Mouse (Mus musculus) hindbrain, embryonic 10.5 days (tissue): ENCODE data around the gene Atp6v0a2. TPM values are rescaled to one million over a fixed set of nuclear protein-coding genes. Genes with fewer than 3 reads are reported as not detected.
A peak's percentile ranks its signal among the peaks of the same experiment; 100 is the strongest.
"Not testable (repeated sequence)": the region's sequence is repeated elsewhere in the genome, so short reads cannot be mapped to it uniquely, and the experiment has no call there.

Experiments
- DNase-seq: peaks from one replicate; pipeline ENCODE4 v3.0.0-alpha.2; 2017; ENCODE audit warnings: low spot score
- H3K27ac ChIP-seq: fragments of 300-500 bp; sonication (generic); 2 replicates; pipeline ENCODE4 v1.5.1; 2016; ENCODE audit warnings: mild to moderate bottlenecking, moderate library complexity
- H3K27me3 ChIP-seq: fragments of 300-500 bp; sonication (generic); 2 replicates; pipeline ENCODE4 v1.6.1; 2016; ENCODE audit warnings: mild to moderate bottlenecking; ENCODE audit not compliant: poor library complexity, insufficient read depth, severe bottlenecking
- H3K36me3 ChIP-seq: fragments of 300-500 bp; sonication (generic); 2 replicates; pipeline ENCODE4 v1.6.1; 2016; ENCODE audit warnings: mild to moderate bottlenecking, moderate library complexity
- H3K4me1 ChIP-seq: fragments of 300-500 bp; sonication (generic); replicated peaks from 2 replicates; pipeline ENCODE4 v1.6.1; 2016; ENCODE audit warnings: mild to moderate bottlenecking
- H3K4me3 ChIP-seq: fragments of 300-500 bp; sonication (generic); 2 replicates; pipeline ENCODE4 v1.5.1; 2016; ENCODE audit warnings: mild to moderate bottlenecking, moderate library complexity
- H3K9me3 ChIP-seq: fragments of 300-500 bp; sonication (generic); 2 replicates; pipeline ENCODE4 v1.6.1; 2016; ENCODE audit warnings: mild to moderate bottlenecking, moderate library complexity
- WGBS: fragments of 180-500 bp; shearing (Covaris S2); methylation state at CpG from one replicate; pipeline ENCODE4 v1.1.7; 2016; 5-methylcytosine and 5-hydroxymethylcytosine counted together
- polyA plus RNA-seq: library from polyadenylated mRNA; unstranded; fragments of >200 nt; fragmentation: Nextera tagmentation; extraction: Ambion mirVana; gene quantifications from 2 replicates; pipeline ENCODE4 v1.2.1, GENCODE M21; 2016

The Atp6v0a2 gene
- polyA plus RNA-seq, 1 experiment from 2014 or later: 46.7 TPM

DNA sequence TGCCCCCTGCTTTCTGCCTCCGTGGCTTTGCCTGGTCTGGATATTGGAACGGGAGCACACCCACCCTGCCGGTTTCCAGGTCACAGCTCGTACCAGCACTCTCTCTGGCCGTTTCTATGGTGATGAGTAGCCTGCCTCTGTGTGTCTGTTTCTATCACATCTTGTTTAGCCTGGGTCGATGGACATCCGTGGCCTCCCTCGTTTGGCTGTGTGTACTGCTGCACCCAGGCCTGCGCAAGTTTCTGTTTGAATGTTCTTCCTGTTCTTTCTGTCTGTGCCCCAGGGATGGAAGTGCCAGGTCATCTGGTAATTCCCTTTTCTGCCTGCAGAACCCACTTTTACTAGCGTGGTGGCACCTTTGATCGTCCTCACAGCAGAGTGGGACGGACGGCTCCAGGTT, 7.0 kb upstream of the Atp6v0a2 start:
- Histone ChIP-seq H3K27ac (no peak overlapping the region), H3K4me1 (no peaks in the 10 kb centered on the region), H3K27me3 (no peaks in the 10 kb centered on the region), H3K36me3 (peaks cover 59% of the 10 kb centered on the region), H3K4me3 (no peak overlapping the region), H3K9me3 (no peaks in the 10 kb centered on the region)
- 76% methylated on average over 13 of the region's 13 CpGs for WGBS
- DNase-seq: no peak

DNA sequence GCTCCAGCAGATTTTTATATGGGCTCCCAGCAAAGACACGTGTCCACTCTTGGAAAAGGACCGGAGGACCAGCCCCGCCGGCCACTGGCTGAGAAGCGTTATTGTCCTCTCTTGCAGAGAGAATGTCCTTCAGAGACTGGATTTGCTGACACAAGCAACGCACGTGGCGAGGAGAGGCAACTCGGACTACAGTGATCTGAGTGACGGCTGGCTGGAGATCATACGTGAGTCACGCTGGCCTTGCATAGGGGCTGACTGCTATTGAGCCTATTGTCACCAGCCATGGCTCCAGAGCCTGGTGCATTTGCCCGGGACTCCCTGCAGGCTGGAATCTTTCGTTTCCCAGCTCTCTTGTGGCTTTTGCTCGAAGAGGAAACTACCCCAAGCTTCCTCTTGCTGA, 5.5 kb upstream of the Atp6v0a2 start:
- Histone ChIP-seq H3K27me3 (no peaks in the 10 kb centered on the region), H3K4me1 (peaks cover under 1% of the 10 kb centered on the region; the same call in 1 of the 2 replicates), H3K9me3 (no peaks in the 10 kb centered on the region), H3K4me3 (no peak overlapping the region), H3K36me3 (peaks cover 56% of the 10 kb centered on the region), H3K27ac (no peak overlapping the region)
- DNase-seq: no peak
- WGBS: 87% methylated on average over 15 of the region's 15 CpGs

DNA sequence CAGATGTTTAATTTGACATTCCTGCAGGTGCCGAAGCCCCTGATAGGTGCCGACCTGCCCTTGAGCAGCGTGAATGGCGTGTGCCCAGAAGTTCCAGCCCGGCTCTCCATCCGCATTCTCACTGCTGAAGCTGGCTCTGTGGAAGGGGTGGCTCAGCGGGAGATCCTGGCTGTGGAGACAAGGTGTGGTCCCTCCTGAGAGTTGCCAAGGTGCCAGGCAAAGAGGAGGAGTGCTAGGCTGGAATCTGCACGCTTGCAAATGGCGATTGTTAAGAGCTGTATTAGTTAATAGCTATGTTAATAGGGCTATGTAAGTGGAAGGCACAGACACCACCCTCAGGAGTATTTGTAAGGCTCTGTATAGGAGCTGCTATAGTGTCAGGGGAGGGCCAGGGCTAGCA, 4.1 kb upstream of the Atp6v0a2 start:
- no peak overlapping the region for H3K4me3 ChIP-seq
- no peak for DNase-seq
- H3K4me1 ChIP-seq: peaks cover 9% of the 10 kb centered on the region
- H3K9me3 ChIP-seq: no peaks in the 10 kb centered on the region
- H3K27me3 ChIP-seq: no peaks in the 10 kb centered on the region
- peaks cover 42% of the 10 kb centered on the region for H3K36me3 ChIP-seq
- no peak overlapping the region for H3K27ac ChIP-seq
- 95% methylated on average over 9 of the region's 9 CpGs for WGBS

DNA sequence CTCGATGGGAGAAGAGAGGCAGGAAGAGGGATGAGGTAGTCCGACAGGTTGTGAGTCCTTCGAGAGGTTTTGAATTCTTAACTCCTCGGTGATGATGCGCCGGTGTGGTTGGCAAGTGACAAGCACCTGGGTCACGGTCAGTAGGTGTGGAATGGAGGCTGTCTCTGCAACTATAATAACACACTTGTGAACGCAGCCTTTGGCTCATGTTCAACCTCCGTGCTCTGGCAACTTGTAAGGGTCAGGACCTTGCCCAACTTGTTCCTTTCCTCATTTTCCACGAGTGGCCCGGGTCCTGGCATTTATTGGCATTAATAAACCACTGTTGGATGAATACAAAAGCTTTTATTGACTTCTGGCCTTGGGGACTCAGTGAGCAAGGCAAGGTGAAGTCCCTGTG, 1.3 kb downstream of the Atp6v0a2 start:
- H3K27ac ChIP-seq: peak overlapping the region; percentile 87

DNA sequence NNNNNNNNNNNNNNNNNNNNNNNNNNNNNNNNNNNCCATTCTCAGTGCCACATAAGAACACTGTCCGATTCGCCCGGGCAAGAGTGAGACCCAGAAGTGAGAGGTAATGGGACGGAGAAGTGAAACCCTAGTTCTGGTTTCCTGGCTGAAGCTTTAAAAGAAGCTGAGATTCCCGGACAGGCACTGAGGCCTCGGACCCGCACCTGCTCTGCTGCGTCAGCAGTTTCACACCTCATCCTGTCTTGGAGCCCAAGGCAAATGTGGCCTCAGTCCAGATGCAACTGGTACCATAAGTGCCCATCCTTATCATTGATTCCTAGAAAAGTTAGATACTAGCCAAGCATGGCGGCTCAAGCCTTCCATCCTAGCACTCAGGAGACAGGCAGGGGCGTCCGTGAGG, 3.3 kb downstream of the Atp6v0a2 start:
- no peaks in the 10 kb centered on the region for H3K9me3 ChIP-seq
- 92% methylated on average over 11 of the region's 11 CpGs for WGBS
- peaks cover 49% of the 10 kb centered on the region for H3K36me3 ChIP-seq
- no peak for DNase-seq
- H3K27me3 ChIP-seq: no peaks in the 10 kb centered on the region
- H3K27ac ChIP-seq: no peak overlapping the region
- H3K4me3 ChIP-seq: no peak overlapping the region
- H3K4me1 ChIP-seq: peaks cover 22% of the 10 kb centered on the region

More for the DNA sequence above, 1.3 kb downstream of the Atp6v0a2 start:
- no peaks in the 10 kb centered on the region for H3K9me3 ChIP-seq
- peaks cover 22% of the 10 kb centered on the region for H3K4me1 ChIP-seq
- 34% methylated on average over 11 of the region's 11 CpGs for WGBS
- H3K36me3 ChIP-seq: peaks cover 43% of the 10 kb centered on the region
- H3K4me3 ChIP-seq: peak overlapping the region; percentile 100
- H3K27me3 ChIP-seq: no peaks in the 10 kb centered on the region
- DNase-seq: no peak

DNA sequence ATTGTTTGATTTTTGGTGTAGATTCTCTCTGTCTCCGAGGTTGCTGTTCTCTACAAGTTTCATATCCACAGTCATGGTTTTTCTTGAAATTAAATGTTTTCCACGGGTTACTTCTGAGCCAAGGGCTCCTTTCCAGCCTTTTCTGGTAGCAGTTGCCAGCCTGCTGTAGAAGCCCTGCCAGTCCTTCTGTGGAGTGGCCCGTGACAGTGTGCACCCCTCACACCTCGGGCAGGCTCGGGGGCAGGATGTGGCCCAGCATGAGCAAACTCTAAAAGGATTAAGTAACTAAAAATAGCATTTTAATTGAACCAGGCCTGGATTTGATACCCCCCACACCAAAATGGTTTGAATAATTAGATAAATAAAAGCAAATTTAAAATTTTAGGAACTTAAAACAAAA, 4.1 kb downstream of the Atp6v0a2 start:
- Histone ChIP-seq H3K4me1 (peaks cover 22% of the 10 kb centered on the region), H3K9me3 (no peaks in the 10 kb centered on the region), H3K4me3 (no peak overlapping the region), H3K36me3 (peaks cover 51% of the 10 kb centered on the region), H3K27me3 (no peaks in the 10 kb centered on the region), H3K27ac (no peak overlapping the region)
- 81% methylated on average over 5 of the region's 5 CpGs for WGBS
- DNase-seq: no peak

DNA sequence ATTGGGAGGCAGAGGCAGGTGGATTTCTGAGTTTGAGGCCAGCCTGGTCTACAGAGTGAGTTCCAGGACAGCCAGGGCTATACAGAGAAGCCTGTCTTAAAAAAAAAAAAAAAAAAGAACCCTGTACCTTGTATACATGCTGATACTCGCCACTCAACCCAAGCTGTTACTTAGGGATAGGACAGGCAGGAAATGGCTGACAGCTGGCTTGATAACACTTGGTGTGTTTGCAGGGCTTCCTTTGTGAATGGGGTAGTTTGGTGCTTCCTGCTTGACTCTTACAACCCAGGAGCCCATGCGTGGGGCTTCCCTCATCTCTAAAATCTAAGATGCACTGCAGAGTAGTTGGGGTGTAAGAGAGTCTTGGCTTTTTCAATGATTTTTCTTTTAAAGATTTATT, 5.0 kb downstream of the Atp6v0a2 start:
- DNase-seq: no peak
- H3K27ac ChIP-seq: no peak overlapping the region
- H3K4me3 ChIP-seq: no peak overlapping the region
- WGBS: 88% methylated on average over 2 of the region's 2 CpGs
- no peaks in the 10 kb centered on the region for H3K9me3 ChIP-seq
- H3K4me1 ChIP-seq: peaks cover 16% of the 10 kb centered on the region
- peaks cover 60% of the 10 kb centered on the region for H3K36me3 ChIP-seq
- H3K27me3 ChIP-seq: no peaks in the 10 kb centered on the region

DNA sequence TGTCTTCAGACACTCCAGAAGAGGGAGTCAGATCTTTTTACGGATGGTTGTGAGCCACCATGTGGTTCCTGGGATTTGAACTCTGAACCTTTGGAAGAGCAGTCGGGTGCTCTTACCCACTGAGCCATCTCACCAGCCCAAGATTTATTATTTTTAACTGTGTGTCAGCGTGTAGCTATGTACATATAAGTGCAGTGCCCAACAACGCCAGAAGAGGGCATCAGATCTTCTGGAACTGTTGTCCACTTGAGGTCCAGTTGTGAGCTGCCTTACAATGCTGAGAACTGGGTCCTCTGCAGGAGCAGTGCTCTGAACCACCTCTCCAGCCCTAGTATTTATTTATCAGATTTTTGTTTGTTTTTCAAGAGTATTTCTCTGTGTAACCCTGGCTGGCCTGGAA, 6.7 kb downstream of the Atp6v0a2 start:
- H3K36me3 ChIP-seq: peaks cover 76% of the 10 kb centered on the region
- 86% methylated on average over 4 of the region's 4 CpGs for WGBS
- H3K27ac ChIP-seq, H3K4me3 ChIP-seq, H3K4me1 ChIP-seq, H3K9me3 ChIP-seq, H3K27me3 ChIP-seq: not testable (repeated sequence)
- DNase-seq: peak; percentile 31

DNA sequence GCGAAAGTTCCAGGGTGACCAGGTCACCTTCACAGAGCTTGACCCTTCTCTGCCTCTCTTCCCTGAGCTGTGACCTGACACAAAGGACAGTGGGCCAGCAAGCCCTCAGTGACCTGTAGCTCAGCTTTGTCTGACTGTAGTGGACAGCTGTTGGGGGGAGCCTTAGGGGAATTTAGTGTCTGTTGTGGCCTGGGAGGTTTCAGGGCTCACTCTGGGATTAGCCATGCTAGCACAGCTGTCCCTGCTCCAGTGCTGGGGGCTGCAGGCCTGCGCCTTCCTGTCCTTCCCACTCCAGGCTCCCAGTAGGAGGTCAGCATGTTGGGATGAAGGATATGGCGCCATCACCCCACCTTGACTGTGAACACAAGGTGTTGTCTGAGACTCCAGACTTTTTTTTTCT, 7.8 kb downstream of the Atp6v0a2 start:
- no peak for DNase-seq
- no peaks in the 10 kb centered on the region for H3K27me3 ChIP-seq
- no peaks in the 10 kb centered on the region for H3K4me1 ChIP-seq
- peaks cover 82% of the 10 kb centered on the region for H3K36me3 ChIP-seq
- no peaks in the 10 kb centered on the region for H3K9me3 ChIP-seq
- H3K27ac ChIP-seq: no peak overlapping the region
- H3K4me3 ChIP-seq: no peak overlapping the region
- 93% methylated on average over 3 of the region's 3 CpGs for WGBS

DNA sequence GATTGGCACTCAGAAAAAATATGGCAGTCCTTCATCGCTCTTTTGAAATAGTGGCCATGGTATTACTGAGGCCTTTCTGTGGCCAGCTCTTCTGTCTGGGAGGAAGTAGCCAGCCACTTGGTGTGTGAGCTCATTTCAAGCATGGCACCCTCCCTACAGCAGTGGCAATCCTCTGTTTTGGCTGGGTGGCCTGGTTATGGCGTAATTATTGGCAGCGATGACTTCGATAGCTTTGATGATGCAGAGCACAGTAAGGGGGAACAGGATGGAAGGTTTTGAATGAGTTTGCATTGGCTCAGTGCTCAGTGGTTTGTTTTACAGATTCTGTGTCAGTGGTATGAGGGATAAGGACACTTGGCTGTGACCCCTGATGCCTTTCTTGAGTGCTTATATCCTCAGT, 8.3 kb downstream of the Atp6v0a2 start:
- no peak for DNase-seq
- Histone ChIP-seq H3K27me3 (no peaks in the 10 kb centered on the region), H3K27ac (no peak overlapping the region), H3K9me3 (no peaks in the 10 kb centered on the region), H3K4me3 (no peak overlapping the region), H3K36me3 (peaks cover 88% of the 10 kb centered on the region), H3K4me1 (no peaks in the 10 kb centered on the region)
- WGBS: 97% methylated on average over 4 of the region's 4 CpGs

DNA sequence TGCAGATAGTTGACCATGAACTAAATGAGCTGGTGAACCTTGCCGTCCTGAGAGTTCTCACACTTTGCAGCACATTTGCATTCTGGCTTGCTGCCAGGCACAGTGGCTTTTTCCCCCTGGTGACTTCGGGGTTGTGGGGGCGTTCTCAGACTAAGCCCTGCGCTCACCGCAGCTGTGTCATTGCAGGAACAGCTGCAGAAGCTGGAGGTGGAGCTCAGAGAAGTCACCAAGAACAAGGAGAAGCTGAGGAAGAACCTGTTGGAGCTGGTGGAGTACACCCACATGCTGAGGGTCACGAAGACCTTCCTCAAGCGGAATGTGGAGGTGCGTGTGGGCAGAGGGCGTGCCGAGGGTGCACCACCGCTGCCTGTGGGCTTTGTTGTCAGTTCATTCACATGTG, 8.9 kb downstream of the Atp6v0a2 start:
- 96% methylated on average over 11 of the region's 11 CpGs for WGBS
- no peak for DNase-seq
- no peak overlapping the region for H3K4me3 ChIP-seq
- H3K4me1 ChIP-seq: no peaks in the 10 kb centered on the region
- no peak overlapping the region for H3K27ac ChIP-seq
- peaks cover 94% of the 10 kb centered on the region for H3K36me3 ChIP-seq
- no peaks in the 10 kb centered on the region for H3K27me3 ChIP-seq
- no peaks in the 10 kb centered on the region for H3K9me3 ChIP-seq

DNA sequence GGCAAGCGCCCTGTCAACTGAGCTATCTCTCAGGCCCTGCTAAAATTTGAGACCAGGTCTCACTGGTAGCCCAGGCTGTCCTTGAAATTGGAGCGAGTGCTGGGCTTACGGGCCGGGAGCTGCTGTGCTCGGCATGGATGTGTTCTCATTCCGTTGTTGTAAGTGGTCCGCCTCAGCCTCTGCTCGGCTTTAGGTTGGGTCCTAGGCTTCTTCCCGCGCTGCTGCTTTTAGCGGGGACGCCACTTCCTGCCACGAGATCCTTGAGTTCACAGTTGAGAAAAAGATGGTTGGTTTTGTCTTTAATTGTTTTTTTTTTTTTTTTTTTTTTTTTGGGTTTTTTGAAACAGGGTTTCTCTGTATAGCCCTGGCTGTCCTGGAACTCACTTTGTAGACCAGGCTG, 9.5 kb downstream of the Atp6v0a2 start:
- peaks cover 98% of the 10 kb centered on the region for H3K36me3 ChIP-seq
- no peaks in the 10 kb centered on the region for H3K27me3 ChIP-seq
- no peaks in the 10 kb centered on the region for H3K4me1 ChIP-seq
- no peaks in the 10 kb centered on the region for H3K9me3 ChIP-seq
- no peak overlapping the region for H3K4me3 ChIP-seq
- H3K27ac ChIP-seq: no peak overlapping the region
- DNase-seq: no peak
- WGBS: 95% methylated on average over 13 of the region's 13 CpGs

DNA sequence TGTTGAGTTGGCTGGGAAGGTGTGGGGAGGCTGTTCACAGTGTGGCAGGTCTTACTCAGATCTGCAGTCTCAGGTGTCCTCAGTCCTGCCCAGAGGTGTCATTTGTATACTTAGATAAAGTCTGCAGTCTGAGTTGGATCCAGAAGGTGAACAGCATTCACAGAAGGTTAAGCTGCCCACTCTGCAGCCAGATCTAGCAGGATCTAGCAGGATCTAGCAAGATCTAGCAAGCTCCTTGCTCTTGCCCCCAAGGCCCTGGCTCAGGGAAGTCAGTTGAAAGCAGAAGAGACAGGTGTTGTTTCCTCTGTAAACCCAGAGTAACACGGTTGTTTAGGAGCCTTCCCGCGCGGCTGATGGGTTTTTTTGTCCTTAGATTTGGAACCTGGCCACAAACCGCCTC, 85.4 kb downstream of the Atp6v0a2 start:
- WGBS: 94% methylated on average over 5 of the region's 5 CpGs
- Histone ChIP-seq H3K4me1 (no peaks in the 10 kb centered on the region), H3K27me3 (no peaks in the 10 kb centered on the region), H3K36me3 (peaks cover 85% of the 10 kb centered on the region), H3K9me3 (0 out of 2 replicates have a peak, but pooled peaks cover 2% of the 10 kb centered on the region), H3K4me3 (no peak overlapping the region), H3K27ac (no peak overlapping the region)
- DNase-seq: no peak

DNA sequence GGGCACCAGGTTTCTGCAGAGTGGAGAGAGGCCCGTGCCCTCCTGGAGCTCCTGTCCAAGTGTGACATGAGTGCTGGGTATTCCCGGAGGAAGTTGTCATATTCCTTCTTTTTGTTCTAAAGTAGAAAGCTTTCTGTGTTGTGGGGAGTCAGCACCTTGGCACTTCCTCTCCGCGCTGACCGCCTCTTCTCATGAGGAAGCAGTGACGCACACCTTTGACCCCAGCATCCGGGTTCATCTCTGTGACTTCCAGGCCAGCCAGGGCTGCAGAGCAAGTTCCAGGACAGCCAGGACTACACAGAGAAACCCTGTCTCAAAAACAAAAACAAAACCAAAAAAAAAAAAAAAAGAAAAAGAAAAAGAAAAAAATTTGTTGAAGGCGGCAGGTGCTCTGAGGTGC, 86.8 kb downstream of the Atp6v0a2 start:
- no peak for DNase-seq
- H3K27ac ChIP-seq: no peak overlapping the region
- H3K4me3 ChIP-seq: no peak overlapping the region
- no peaks in the 10 kb centered on the region for H3K27me3 ChIP-seq
- H3K4me1 ChIP-seq: no peaks in the 10 kb centered on the region
- H3K36me3 ChIP-seq: peaks cover 99% of the 10 kb centered on the region
- WGBS: 94% methylated on average over 8 of the region's 8 CpGs
- H3K9me3 ChIP-seq: 0 out of 2 replicates have a peak, but pooled peaks cover 2% of the 10 kb centered on the region
